Mouse (Mus musculus) bone marrow macrophage, adult 2 months (primary cell): ENCODE results near the gene Akr1b8.
A peak's percentile ranks its signal among the peaks of the same experiment; 100 is the strongest.

Source experiments
- CTCF ChIP-seq: IDR thresholded peaks from 2 replicates; pipeline ENCODE4 v1.5.1; 2012; ENCODE audit warnings: low read depth, mild to moderate bottlenecking, low read length, moderate library complexity
- POLR2A ChIP-seq: IDR thresholded peaks from 2 replicates; pipeline ENCODE4 v1.6.1; 2012; ENCODE audit warnings: mild to moderate bottlenecking, low read depth, low read length, borderline replicate concordance

DNA sequence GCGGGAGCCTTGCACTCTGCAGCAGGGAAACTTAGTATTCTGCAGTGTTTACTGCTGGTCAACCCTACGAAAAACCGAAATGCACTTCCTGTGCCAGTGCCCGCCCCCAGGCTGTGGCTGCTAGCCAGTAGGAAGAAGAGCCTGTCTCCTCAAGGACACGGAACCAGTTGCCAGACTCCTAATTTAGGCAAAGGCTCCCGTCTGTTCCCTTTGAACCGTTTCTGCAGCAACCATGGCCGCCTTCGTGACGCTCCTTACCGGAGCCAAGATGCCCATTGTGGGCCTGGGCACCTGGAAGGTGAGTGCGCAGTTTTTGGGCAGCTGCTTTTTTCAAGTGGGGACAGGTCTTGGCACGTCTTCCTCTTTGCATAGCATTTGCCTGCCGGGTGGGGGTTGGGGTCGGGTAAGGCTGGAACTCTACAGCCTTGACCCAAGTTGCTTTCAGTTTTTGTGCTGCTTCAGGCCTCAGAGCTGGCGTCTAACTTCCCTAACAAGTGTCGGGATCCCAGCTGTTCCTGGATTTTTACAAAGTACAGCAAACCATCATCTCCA lies 30.3 kb downstream of the Akr1b8 start, which contains the start of gene Akr1b10:
- TF ChIP-seq CTCF (no peak), POLR2A (0 out of 2 replicates have a peak, but pooled peaks have one; percentile 19)
